ENCODE assay signal across 20 mouse cellular contexts in genomic region chr2:38941898-38942297, GRCm38 (mm10). TPM values are rescaled to one million over a fixed set of nuclear protein-coding genes. Genes with fewer than 3 reads are reported as not detected.
"Had no signal": no experiment of that assay in that cellular context is flagged by ENCODE, and none has a peak within 500 bp of the region (broad histone marks: within the 10 kb centered on the region; RNA-seq: fewer than 3 reads in every experiment).

No protein-coding gene starts in this region.

- H3K4me2 ChIP-seq: lung, embryonic 15.5 days; midbrain, embryonic 11.5 days; midbrain, embryonic 13.5 days; midbrain, embryonic 15.5 days; neural tube, embryonic 13.5 days; neural tube, embryonic 15.5 days had no signal

- H3K4me3 ChIP-seq: lung, embryonic 15.5 days; megakaryocyte, embryonic 14.5 days; midbrain, embryonic 13.5 days; midbrain, embryonic 15.5 days; neural tube, embryonic 13.5 days; neural tube, embryonic 15.5 days had no signal

- H3K9me3 ChIP-seq: lung, embryonic 15.5 days; midbrain, embryonic 13.5 days; midbrain, embryonic 15.5 days; neural tube, embryonic 13.5 days; neural tube, embryonic 15.5 days had no signal

- H3K4me1 ChIP-seq: midbrain, embryonic 13.5 days; midbrain, embryonic 15.5 days; neural tube, embryonic 13.5 days; neural tube, embryonic 15.5 days had no signal

- H3K36me3 ChIP-seq: lung, embryonic 15.5 days; midbrain, embryonic 13.5 days; midbrain, embryonic 15.5 days; neural tube, embryonic 13.5 days; neural tube, embryonic 15.5 days had no signal

- H3K9ac ChIP-seq: liver, embryonic 14.5 days; lung, embryonic 15.5 days; midbrain, embryonic 13.5 days; midbrain, embryonic 15.5 days; neural tube, embryonic 13.5 days; neural tube, embryonic 15.5 days had no signal

- H3K27me3 ChIP-seq: lung, embryonic 15.5 days; midbrain, embryonic 13.5 days; midbrain, embryonic 15.5 days; neural tube, embryonic 13.5 days; neural tube, embryonic 15.5 days had no signal

- H3K27ac ChIP-seq: liver, embryonic 14.5 days; lung, embryonic 15.5 days; macrophage; midbrain, embryonic 13.5 days; midbrain, embryonic 15.5 days; neural tube, embryonic 13.5 days; neural tube, embryonic 15.5 days had no signal

- DNase-seq: lung, adult 2 months; lung, postnatal 14 days; lung, postnatal 36 days; retina, postnatal 1 day; right cerebral cortex, adult 18-20 months; right cerebral cortex, postnatal 25 days; right cerebral cortex, postnatal 4 days; spleen, adult 18-20 months; thymus, adult 18-20 months; thymus, postnatal 25 days had no signal

- ATAC-seq: lung, postnatal 0 days; midbrain, embryonic 13.5 days; midbrain, embryonic 15.5 days had no signal

RNA-seq across cellular contexts. Expression of gene Olfml2a, which starts 10.1 kb away (rescaled TPM):
- polyA plus RNA-seq: macrophage had no signal
